Mouse (Mus musculus) limb, embryonic 13.5 days (tissue): ENCODE measurements around the gene Sart3. TPM values are rescaled to one million over a fixed set of nuclear protein-coding genes. Genes with fewer than 3 reads are reported as not detected.

ENCODE experiments used
- ATAC-seq: fragments of 200-750 bp; cut with Nextera tagmentation; 2 replicates; pipeline ENCODE4 v1.8.0; 2017; ENCODE audit warnings: low read depth, moderate number of reproducible peaks, moderate TSS enrichment; ENCODE audit not compliant: low FRiP score
- H3K27ac ChIP-seq: fragments of 300-500 bp; sonication (generic); 2 replicates; pipeline ENCODE4 v1.5.1; 2015; ENCODE audit warnings: inconsistent platforms, mild to moderate bottlenecking, moderate library complexity
- H3K27me3 ChIP-seq: fragments of 300-500 bp; sonication (generic); 2 replicates; pipeline ENCODE4 v1.6.1; 2015; ENCODE audit warnings: mild to moderate bottlenecking, inconsistent platforms
- H3K36me3 ChIP-seq: fragments of 300-500 bp; sonication (generic); 2 replicates; pipeline ENCODE4 v1.6.1; 2015; ENCODE audit warnings: inconsistent platforms, mild to moderate bottlenecking, moderate library complexity
- H3K4me1 ChIP-seq: fragments of 300-500 bp; sonication (generic); 2 replicates; pipeline ENCODE4 v1.6.1; 2015; ENCODE audit warnings: inconsistent platforms
- H3K4me2 ChIP-seq: fragments of 300-500 bp; sonication (generic); replicated peaks from 2 replicates; pipeline ENCODE4 v1.6.1; 2015; ENCODE audit warnings: inconsistent platforms, mild to moderate bottlenecking, moderate library complexity
- H3K4me3 ChIP-seq: fragments of 300-500 bp; sonication (generic); 2 replicates; pipeline ENCODE4 v1.5.1; 2015; ENCODE audit warnings: moderate library complexity, mild to moderate bottlenecking, inconsistent platforms
- H3K9ac ChIP-seq: fragments of 300-500 bp; sonication (generic); 2 replicates; pipeline ENCODE4 v1.6.1; 2015; ENCODE audit warnings: mild to moderate bottlenecking, inconsistent platforms
- H3K9me3 ChIP-seq: fragments of 300-500 bp; sonication (generic); 2 replicates; pipeline ENCODE4 v1.6.1; 2016; ENCODE audit warnings: inconsistent platforms
- WGBS: fragments of 180-500 bp; shearing (Covaris S2); methylation state at CpG from one replicate; pipeline ENCODE4 v1.1.7; 2015; 5-methylcytosine and 5-hydroxymethylcytosine counted together
- polyA plus RNA-seq: library from polyadenylated mRNA; unstranded; fragments of >200 nt; fragmentation: Nextera tagmentation; extraction: Ambion mirVana; gene quantifications from 2 replicates; pipeline ENCODE4 v1.2.1, GENCODE M21; 2015

Gene Sart3
- polyA plus RNA-seq, 1 experiment from 2014 or later, result 59.8 TPM

DNA sequence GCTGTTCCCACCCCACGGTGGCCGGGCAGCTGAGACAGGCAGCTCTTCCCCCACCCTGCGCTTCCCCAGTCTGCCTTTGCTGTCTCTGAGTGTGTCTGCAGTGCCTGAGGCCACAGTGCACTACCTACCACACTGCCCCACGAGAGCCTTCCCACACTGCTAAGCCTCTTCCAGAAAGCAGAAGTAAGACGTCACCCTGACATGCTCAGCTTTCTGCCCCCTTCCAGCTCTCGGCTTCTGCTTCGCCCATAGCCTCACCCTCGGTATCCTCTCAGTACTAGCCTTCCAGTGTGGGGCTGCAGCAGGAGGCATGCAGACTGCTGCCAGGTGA lies 4.6 kb upstream of the Sart3 start:
- Histone ChIP-seq H3K27me3 (no peaks in the 10 kb centered on the region), H3K9me3 (no peaks in the 10 kb centered on the region), H3K4me3 (no peak overlapping the region), H3K4me1 (peaks cover 24% of the 10 kb centered on the region), H3K36me3 (peaks cover 43% of the 10 kb centered on the region), H3K9ac (no peak overlapping the region), H3K4me2 (no peak overlapping the region), H3K27ac (no peak overlapping the region)
- ATAC-seq, result no peak
- 93% methylated on average over 8 of the region's 8 CpGs for WGBS

DNA sequence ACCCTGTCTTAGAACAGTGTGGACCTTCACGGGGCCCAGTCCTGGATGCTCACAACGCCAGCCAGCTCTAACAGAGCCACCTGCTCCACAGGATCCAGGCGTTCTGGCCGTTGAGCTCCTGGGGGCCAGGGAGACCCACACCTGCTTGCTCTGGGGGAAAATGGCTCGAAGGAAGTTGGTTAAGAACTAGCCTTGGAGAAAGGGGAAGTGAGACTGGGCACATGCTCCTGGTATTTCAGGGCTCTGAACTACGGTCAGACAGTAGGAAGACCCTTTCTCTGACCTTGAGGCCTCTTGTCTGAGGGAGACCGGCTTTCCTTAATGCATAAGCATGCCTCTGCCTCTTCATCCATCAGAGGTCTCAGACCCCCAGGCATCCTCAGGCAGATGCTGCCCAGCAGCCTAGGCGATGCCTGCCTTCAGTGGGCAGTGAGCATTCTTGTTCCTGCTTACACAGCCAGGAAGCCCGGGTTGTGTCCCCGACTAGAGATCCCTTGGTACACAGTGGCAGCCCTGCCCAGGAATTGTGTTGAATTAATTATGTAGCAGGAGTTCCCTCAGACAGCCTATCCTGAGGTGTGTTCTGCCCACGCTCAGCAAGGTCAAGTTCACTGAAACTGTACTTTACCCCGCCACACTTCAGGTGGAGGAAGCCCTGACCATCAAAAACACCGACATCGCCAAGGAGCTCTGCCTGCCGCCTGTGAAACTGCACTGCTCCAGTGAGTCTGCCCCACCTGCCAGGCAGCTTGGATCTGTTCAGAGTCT lies 4.0 kb upstream of the Sart3 start:
- no peak overlapping the region for H3K4me3 ChIP-seq
- no peak overlapping the region for H3K9ac ChIP-seq
- no peaks in the 10 kb centered on the region for H3K9me3 ChIP-seq
- no peaks in the 10 kb centered on the region for H3K27me3 ChIP-seq
- WGBS, result 89% methylated on average over 15 of the region's 15 CpGs
- H3K27ac ChIP-seq, result no peak overlapping the region
- H3K4me2 ChIP-seq, result no peak overlapping the region
- no peak for ATAC-seq
- H3K4me1 ChIP-seq, result peaks cover 18% of the 10 kb centered on the region
- H3K36me3 ChIP-seq, result peaks cover 43% of the 10 kb centered on the region

DNA sequence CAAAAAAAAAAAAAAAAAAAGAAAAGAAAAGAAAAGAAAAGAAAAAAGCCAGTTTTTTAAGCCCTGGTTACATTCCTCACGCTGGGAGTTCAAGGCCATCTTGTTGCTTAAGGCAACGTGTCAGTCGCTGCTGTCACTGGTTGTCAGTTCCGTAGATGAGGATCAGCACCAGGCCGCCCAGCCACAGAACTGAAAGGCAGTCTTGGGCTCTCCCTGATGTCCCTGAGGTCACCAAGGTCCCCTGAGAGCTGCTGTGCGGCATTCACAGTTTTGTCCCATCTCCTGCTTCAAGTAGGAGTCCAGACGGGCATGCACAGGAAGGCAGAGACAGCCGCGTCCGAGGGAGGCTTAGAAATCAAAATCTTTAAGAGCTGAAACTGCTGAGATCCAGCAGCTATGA lies 3.3 kb upstream of the Sart3 start:
- 90% methylated on average over 10 of the region's 10 CpGs for WGBS
- Histone ChIP-seq H3K36me3 (peaks cover 43% of the 10 kb centered on the region), H3K4me3 (no peak overlapping the region), H3K4me2 (no peak overlapping the region), H3K9ac (no peak overlapping the region), H3K4me1 (peaks cover 13% of the 10 kb centered on the region), H3K27me3 (no peaks in the 10 kb centered on the region), H3K27ac (no peak overlapping the region), H3K9me3 (no peaks in the 10 kb centered on the region)
- no peak for ATAC-seq

DNA sequence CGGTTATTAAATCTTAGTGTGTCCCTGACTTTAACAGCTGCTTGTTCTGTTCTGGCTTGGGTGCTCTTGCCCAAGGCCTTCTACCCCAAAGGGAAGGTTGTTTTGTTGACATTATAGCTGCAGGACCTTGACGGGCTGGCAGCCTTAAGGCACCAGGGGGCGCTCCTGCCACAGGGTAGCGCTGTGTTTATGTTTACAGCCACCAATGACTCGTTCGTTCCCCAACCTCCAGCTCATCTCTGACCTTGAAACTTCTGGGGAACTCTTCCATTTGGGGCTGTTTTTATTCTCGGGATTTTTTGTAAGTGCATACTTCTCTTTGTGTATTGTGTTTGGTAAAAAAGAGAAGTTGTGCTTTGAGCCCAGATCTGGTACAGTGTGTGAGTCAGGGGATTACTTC lies 1.4 kb upstream of the Sart3 start:
- H3K36me3 ChIP-seq, result peaks cover 50% of the 10 kb centered on the region
- WGBS, result 1% methylated on average over 7 of the region's 7 CpGs
- H3K4me2 ChIP-seq, result peak overlapping the region; percentile 94
- H3K4me1 ChIP-seq, result peaks cover 31% of the 10 kb centered on the region
- ATAC-seq, result no peak
- peak overlapping the region; percentile 81 for H3K9ac ChIP-seq
- H3K27me3 ChIP-seq, result no peaks in the 10 kb centered on the region
- no peaks in the 10 kb centered on the region for H3K9me3 ChIP-seq
- H3K4me3 ChIP-seq, result peak overlapping the region; percentile 99
- no peak overlapping the region; the same call in 1 of the 2 replicates for H3K27ac ChIP-seq

DNA sequence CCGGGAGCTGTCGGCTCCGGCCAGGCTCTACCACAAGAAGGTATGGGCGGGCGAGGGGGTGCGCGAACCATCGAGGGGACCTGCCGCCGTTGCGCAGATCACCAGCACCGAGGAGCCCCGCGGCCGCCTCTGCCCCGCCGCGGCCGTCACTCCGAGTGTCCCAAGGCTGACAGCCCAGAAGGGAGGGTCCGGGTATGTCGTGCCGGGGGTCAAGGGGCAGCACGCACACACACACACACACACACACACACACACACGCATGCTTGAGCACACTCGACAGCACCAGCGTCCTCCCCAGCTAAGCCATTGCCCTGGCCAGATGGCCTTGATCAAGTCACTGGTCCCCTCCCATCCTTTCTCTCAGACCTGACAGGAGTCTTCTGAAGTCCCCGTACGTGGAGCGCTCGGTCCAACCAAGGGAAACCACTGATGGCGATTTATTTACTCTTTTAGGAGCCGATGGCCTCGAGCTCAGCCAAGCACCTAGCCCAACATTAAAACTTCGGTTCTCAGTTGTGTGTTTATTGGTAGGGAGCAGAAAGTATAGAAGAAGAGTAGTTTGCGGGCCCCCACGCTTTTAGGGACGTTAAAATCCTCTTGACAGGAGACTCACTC lies 702 bp upstream of the Sart3 start:
- Histone ChIP-seq H3K4me2 (peak overlapping the region; percentile 94), H3K27me3 (no peaks in the 10 kb centered on the region), H3K36me3 (peaks cover 51% of the 10 kb centered on the region), H3K9ac (peak overlapping the region; percentile 81), H3K4me1 (peaks cover 32% of the 10 kb centered on the region), H3K9me3 (no peaks in the 10 kb centered on the region), H3K27ac (peak overlapping the region; percentile 63; the same call in 1 of the 2 replicates), H3K4me3 (peak overlapping the region; percentile 99)
- peak; percentile 39 for ATAC-seq
- WGBS, result 1% methylated on average over 34 of the region's 38 CpGs

DNA sequence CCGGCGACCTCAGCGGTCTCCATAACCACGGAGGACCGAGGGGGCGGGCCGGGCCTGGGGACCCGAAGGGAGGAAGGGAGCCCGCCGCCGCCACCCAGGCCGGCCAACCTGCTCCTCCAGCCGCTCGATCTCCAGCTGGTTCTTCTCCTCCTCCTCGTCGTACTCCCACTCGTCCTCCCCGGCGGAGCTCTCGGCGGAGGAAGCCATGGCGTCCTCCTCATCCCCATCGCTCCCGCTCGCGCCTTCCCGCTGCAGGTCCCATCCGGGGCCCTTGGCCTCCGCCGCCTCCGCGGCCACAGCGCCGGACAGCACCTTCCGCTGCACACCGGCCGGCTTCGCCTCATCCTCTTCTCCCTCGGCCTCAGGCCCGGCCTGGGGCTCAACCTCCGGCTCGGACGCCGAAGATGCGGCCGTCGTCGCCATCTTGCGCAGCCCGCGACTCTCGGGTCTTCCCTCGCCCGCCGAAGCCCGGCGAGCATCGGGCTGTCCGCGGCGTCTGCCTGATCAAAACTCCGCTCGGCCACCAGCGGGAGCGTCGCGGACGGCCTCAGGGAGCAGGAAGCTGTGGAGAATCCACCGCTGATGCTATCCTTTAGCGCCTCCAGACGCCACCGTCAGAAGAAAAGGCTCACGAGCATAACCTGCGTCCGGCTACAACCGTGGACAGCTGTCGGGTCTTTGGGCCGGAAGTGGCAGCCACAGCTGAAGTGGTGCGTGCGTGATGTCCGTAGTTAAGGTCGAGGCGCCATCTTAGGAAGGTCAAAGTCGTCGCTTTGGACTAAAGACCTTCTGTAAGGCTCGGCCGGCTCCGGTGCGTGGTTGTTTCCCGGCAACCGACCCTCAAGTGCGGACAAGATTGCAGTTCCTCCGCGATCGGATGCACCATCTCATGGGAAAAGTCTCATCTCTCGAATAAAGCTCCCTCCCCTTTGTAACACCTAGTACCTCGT lies 822 bp downstream of the Sart3 start:
- Histone ChIP-seq H3K9me3 (no peaks in the 10 kb centered on the region), H3K4me3 (peak overlapping the region; percentile 99), H3K36me3 (peaks cover 53% of the 10 kb centered on the region), H3K27ac (peak overlapping the region; percentile 95), H3K9ac (peak overlapping the region; percentile 97), H3K27me3 (no peaks in the 10 kb centered on the region), H3K4me1 (peaks cover 32% of the 10 kb centered on the region), H3K4me2 (peak overlapping the region; percentile 94)
- ATAC-seq, result peak; percentile 82
- WGBS, result under 1% methylated on average over 97 of the region's 97 CpGs

DNA sequence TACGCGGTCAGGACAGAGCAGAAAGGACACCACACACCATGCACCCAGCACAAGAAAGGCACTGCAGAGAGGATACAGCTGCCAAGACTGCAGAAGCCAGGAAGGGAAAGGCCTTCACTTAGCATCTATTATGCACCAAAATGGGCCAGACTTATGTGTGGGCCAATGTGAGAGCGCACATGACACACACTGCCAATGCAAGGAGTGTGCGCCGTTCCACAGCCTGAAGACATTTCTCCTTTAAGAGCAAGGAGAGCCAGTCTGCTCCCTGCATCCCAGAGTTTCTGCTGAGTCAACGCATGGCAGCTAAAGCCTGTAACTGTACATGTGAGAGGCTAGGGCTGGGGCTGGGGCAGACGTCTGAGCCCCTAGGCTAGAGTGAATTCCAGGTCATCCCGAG lies 3.5 kb downstream of the Sart3 start:
- no peak for ATAC-seq
- Histone ChIP-seq H3K4me3 (no peak overlapping the region), H3K4me2 (no peak overlapping the region), H3K27ac (no peak overlapping the region), H3K9ac (no peak overlapping the region), H3K27me3 (no peaks in the 10 kb centered on the region), H3K9me3 (no peaks in the 10 kb centered on the region), H3K4me1 (peaks cover 29% of the 10 kb centered on the region), H3K36me3 (peaks cover 50% of the 10 kb centered on the region)
- 92% methylated on average over 8 of the region's 8 CpGs for WGBS

DNA sequence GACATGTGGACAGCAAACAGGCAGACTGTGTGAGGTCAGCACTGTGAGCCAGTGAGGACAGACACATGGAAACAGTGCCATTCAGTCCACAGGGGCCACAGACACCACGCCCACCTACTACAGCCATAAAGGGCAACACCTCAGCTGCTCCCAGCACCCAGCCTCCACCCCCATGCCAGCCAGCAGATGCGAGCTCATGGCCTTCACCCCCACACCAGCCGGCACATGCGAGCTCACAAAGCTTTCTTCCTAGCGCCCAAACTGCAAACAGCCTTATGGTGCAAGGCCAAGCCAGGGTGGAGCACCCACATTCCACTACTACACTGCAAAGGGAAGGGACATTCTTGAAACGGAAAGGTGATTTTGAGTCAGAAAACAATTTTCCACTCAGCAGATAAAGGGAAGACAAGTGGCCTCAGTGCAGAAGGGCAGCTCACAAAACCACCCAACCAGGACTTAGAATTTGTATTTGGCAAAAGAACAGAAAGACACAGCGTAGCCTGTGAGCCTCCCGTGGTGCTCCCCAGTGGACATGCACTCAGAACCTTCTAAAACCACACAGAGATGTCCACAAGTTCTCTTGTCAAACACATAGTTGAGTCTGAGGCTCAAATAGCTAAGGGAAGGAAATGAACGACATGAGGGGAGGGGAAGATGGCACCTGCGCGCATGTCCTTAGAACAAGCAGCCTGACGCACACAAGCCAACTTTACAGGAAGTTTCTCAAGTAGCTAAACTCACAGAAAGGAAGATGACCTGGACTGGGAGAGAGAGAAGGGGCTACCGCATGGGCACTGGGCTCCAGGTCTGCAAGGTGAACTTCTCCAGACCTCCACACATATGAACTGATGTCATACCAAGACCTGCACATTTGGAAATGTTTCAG lies 6.4 kb downstream of the Sart3 start:
- Histone ChIP-seq H3K4me2 (no peak overlapping the region), H3K27me3 (no peaks in the 10 kb centered on the region), H3K4me1 (peaks cover 22% of the 10 kb centered on the region), H3K9me3 (no peaks in the 10 kb centered on the region), H3K4me3 (no peak overlapping the region), H3K36me3 (peaks cover 79% of the 10 kb centered on the region), H3K9ac (no peak overlapping the region), H3K27ac (no peak overlapping the region)
- no peak; the same call in 1 of the 2 replicates for ATAC-seq
- WGBS, result 88% methylated on average over 13 of the region's 13 CpGs

DNA sequence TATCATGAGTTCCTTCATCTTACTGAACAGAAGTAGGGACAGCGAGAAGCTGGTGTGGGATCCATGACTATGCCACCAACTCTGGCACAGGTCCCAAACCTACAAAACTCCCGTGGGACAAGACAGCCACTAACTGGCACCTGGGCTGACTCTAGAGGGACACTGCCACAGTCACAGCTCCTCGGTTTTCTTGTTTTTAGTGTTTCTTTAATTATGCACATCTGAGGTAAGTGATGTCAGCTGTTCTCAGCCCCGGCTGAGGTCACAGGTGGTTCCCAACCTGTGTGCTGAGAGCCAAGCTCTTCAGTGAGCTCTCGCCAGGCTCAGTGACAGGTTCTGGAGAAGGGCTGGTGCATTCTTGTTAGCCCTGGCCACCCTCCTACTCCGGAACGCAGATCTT lies 7.9 kb downstream of the Sart3 start:
- H3K4me3 ChIP-seq, result no peak overlapping the region
- H3K4me1 ChIP-seq, result peaks cover 9% of the 10 kb centered on the region
- no peak overlapping the region for H3K27ac ChIP-seq
- no peaks in the 10 kb centered on the region for H3K9me3 ChIP-seq
- peaks cover 92% of the 10 kb centered on the region for H3K36me3 ChIP-seq
- 84% methylated on average over 7 of the region's 7 CpGs for WGBS
- H3K4me2 ChIP-seq, result no peak overlapping the region
- no peak for ATAC-seq
- H3K27me3 ChIP-seq, result no peaks in the 10 kb centered on the region
- no peak overlapping the region for H3K9ac ChIP-seq

DNA sequence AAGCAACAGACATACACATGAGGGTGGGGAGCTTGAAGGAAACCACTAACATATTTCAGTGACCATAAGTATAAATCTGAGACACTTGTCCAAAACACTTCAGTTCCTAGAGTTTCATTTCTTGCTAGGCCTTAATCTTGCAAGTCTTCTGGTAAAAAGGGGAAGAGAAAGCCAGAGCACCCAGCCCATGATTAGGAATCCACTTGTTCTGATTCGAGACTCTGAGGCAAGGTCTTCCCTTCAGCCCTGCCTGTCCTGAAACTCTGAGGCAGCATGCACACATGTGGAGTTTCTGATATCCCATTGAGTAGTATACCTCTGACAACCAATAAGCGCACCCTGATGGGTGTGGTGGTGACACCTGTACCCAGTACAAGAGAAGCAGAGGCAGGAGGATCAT lies 10.7 kb downstream of the Sart3 start:
- H3K4me3 ChIP-seq, result no peak overlapping the region
- no peak overlapping the region for H3K4me2 ChIP-seq
- H3K9me3 ChIP-seq, result no peaks in the 10 kb centered on the region
- 92% methylated on average over 2 of the region's 2 CpGs for WGBS
- H3K9ac ChIP-seq, result no peak overlapping the region
- H3K27me3 ChIP-seq, result no peaks in the 10 kb centered on the region
- ATAC-seq, result no peak
- no peak overlapping the region for H3K27ac ChIP-seq
- no peaks in the 10 kb centered on the region for H3K4me1 ChIP-seq
- peaks cover 92% of the 10 kb centered on the region for H3K36me3 ChIP-seq

DNA sequence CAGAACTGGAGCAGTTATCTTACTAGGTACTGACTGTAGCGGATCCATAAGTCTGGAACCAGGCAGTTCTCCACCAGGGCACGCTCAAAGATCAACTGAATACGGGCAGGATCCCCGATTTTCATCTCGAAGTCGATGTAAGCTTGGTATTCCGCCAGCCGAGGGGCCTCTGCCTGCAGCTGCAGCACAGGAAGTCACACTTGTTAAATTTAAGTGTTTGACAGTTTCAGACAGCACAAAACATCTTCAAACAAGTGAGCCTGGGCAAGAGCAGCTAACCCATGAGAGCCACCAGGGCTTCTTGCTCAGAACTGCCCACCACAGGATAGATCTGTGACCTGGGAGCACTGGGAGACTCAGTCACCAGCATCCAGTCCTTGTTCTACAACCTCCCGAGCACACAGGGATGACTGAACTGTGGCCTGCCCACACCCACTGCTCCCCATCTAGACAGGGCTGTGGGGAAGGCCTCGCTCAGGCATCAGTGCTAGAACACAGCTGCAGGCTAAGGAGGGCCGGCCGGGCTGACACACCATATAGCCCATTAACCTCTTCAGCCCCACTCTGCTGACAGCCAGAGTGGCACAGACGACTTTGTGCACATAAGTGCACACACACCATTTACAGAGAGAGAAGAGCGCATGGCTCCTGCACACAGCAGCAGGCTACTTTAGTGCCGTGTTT lies 16.8 kb downstream of the Sart3 start:
- peaks cover 99% of the 10 kb centered on the region for H3K36me3 ChIP-seq
- H3K4me1 ChIP-seq, result no peaks in the 10 kb centered on the region
- no peak for ATAC-seq
- H3K27ac ChIP-seq, result no peak overlapping the region
- H3K9me3 ChIP-seq, result no peaks in the 10 kb centered on the region
- WGBS, result 83% methylated on average over 15 of the region's 15 CpGs
- H3K4me3 ChIP-seq, result no peak overlapping the region
- H3K9ac ChIP-seq, result no peak overlapping the region
- no peak overlapping the region for H3K4me2 ChIP-seq
- H3K27me3 ChIP-seq, result no peaks in the 10 kb centered on the region
